Mouse (Mus musculus) gonadal fat pad, adult 2 months (tissue): ENCODE measurements around the gene Jrkl. TPM values are rescaled to one million over a fixed set of nuclear protein-coding genes. Genes with fewer than 3 reads are reported as not detected.

ENCODE experiments used
- DNase-seq: peaks from one replicate; pipeline ENCODE4 v3.0.0-alpha.2; 2012; ENCODE audit warnings: low read depth
- polyA plus RNA-seq: library from polyadenylated mRNA; depleted of rRNA; stranded (reverse); fragments of >200 nt; gene quantifications from 2 replicates; pipeline ENCODE4 v1.2.3, GENCODE M21; 2012; rRNA removed

Jrkl gene
- 1.2 TPM in 2 replicates for polyA plus RNA-seq

DNA sequence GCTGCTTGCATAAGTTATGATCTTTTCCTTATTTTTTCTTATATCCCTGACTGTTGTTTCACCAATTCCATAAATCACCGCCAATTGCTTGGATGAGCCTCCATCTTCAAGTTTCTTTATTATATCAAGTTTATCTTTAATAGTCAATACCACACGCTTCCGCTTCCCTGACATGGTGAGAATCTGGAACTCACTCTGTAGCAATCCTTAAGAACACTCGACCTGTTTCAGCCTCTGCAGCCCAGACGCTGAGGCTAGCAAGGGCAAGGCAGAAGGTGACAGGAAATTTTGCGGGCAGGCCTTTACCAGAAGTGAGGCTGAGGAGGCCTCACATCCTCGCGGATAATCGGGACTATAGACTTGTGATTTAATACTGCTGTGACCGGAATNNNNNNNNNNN is at the start of gene Jrkl:
Gene Jrkl (minus strand): TSS at position 349 of the 400 bp plus-strand sequence.
- no peak for DNase-seq

DNA sequence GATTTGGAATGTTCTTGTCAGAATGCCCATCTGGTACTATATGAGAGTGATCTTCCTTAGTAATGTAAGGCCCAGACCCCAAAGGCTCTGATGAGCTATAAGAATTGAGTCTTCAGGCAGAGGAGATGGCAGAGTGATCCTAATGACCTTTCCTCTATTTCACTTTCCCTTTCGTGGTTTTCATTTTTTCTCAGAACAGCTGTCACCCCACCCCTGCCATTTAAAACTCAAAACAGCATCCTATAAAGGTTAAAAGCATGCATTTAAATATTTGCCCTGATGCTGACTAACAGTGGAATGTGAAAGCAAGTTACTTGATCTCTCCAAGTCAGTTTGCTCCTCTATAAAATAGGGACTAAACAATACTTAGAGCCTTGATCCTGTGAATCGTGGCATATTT is 41.9 kb upstream of the Jrkl start:
- no peak for DNase-seq

DNA sequence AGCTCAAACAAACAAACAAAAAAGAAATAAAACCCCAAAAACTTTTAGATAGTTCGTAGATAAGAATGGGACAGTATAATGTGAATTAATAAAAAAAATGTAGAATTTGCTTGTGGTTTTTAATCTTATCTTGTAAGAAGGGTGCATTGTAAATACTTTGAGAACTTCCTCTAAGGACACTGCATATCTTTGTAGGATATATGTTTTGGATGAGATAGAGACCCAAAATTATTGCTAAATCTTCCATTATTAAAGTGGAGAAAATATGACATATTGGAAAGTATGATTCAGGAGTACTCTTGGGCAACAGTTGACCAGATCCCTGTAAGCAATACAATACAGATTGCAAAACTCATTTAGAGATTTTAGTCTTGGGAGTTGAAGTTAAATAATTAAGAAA is 27.6 kb upstream of the Jrkl start:
- DNase-seq, result no peak

DNA sequence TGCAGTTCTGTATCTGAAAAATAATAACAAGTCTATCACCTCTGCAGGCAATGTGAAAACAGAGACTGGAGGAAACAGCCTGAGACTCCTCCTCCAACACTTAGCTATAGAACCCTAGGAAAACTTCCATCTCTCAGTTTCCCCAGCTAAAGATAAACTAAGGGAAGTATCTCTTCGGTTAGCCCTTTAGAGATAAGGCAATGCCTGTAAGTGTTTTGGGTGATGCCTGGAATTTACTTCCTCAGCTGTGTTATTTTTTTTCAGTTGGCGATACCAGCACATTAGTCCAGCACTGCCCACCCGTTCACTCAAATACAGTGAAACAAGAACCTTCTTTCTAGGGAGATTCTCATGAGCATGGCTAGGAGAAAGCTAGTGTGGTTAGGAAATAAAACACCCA is 15.4 kb upstream of the Jrkl start:
- DNase-seq, result no peak

DNA sequence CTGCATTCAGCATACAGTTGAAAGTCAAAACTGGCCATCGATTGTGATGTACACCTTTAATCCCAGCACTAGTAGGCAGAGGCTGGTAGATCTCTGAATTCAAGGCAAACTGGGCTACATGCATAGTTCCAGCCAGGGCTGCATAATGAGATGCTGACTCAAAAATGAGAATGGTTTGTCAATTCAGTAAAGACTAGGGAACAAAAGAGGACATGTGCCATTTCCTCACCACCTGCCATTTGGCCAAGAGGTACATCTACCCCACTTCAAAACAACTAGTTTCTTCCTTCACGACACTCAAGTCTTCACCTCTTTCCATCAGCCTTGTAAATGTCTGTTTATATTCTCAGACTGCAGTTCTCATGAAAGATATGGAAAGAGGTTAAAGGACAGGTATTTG is 12.5 kb upstream of the Jrkl start:
- no peak for DNase-seq

DNA sequence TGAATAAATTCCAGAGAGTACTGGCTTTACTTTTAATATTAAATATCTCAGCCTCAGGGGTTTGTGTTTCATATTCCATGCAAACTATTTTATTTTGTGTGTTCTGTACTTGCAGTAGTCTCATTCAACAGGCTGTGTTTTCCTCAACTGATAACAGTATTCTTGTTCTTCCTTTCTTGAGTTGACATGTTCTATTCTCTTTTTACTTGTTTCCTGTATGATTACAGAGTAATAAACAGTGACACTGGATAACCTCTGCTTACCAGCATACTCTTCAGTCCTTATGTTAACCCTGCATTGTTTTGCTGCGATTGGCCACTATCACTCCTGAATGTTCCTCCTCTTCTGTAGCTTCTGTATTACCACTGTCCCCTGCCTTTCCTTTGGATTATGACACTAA is 11.1 kb upstream of the Jrkl start:
- DNase-seq, result no peak

DNA sequence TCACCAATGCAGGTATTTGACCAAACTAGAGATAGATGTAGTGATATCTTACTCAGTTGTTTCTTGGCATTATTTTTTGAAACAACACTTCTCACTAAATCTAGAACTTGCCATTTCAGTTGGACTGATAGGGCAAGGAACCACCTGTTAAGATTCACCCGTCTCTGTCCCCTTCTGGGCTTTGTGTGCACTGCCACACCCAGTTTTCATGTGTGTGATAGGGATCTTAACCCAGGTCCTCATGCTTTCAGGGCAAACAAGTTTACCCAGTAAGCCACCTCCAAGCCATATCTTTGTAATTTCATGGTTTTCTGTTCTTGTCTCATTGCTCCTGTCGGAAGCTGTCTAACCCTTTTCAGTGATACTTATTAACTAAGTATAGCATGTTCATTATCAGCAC is 5.6 kb upstream of the Jrkl start:
- DNase-seq, result no peak

DNA sequence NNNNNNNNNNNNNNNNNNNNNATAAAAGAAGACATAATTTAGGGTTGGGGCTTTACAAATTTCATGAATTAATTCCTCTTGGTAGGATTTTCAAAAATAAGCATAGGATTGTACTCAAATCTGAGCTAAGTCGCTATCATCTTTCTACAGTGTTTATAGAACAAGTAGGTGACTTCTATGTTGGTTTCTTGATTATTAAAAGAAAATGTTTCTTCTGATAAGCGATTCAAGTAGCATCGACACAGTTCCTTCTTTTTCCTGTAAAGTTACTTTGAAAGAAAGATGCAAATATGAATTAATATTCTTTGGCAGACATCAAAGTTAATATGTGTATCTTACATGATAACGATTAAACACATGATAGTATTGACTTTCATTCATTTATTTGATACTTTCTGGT is 2.5 kb upstream of the Jrkl start:
- DNase-seq, result no peak

DNA sequence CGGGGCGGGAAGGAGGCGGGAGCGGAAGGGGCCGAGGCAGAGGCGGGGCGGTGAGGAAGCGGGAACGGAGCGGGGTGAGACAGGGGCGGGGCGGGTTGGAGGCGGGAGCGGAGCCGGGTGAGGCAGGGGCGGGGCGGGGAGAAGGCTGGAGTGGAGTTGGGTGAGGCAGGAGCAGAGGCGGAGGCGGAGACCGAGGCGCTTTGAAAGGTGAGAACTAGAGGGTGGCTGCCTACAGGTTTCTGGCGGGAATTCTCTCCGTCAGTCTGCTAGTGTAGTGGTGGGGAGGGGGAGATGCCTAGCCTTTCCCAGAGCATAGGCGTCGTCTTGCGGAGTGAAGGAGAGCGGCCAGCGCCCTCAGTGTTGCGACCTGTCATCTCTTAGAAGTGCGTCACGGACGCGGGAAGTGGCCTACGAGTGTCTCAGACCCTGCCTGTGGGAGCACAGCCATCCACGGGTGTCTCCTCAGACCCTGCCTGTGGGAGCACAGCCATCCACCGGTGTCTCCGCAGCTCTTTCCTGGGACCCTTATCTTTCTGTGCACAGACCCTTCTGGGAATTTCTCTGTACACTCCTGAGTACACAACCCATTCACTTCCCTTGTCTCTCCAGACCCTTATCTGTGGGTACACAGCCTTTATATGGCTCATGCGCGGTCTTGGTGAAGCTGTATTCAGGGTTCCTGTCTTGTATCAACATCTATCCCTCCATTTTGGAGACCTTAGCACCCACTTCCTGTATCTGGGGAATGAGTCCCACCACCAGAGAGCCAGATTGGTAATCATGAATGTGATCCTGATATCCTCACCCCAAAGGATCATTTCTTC is 1.4 kb upstream of the Jrkl start, which contains the start of gene Ccdc82:
Gene Ccdc82 (plus strand): TSS at position 141 of the 824 bp plus-strand sequence.
- DNase-seq, result no peak

DNA sequence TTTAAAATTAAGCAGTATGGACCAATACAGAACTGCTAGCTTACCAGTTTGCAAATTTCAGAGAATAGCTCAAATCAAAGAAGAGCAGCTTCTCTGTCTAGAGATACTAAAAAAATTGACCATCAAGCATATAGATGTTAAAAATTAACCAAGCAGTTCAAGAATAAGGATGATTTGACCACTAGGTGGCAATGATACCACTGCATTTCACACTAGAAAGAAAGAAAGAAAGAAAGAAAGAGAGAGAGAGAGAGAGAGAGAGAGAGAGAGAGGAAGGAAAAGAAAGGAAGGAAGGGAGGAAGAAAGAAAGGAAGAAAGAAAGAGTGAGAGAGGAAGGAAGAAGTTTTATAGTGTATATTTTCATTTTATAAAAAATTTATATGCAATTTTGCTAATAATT is 3.3 kb downstream of the Jrkl start:
- no peak for DNase-seq

DNA sequence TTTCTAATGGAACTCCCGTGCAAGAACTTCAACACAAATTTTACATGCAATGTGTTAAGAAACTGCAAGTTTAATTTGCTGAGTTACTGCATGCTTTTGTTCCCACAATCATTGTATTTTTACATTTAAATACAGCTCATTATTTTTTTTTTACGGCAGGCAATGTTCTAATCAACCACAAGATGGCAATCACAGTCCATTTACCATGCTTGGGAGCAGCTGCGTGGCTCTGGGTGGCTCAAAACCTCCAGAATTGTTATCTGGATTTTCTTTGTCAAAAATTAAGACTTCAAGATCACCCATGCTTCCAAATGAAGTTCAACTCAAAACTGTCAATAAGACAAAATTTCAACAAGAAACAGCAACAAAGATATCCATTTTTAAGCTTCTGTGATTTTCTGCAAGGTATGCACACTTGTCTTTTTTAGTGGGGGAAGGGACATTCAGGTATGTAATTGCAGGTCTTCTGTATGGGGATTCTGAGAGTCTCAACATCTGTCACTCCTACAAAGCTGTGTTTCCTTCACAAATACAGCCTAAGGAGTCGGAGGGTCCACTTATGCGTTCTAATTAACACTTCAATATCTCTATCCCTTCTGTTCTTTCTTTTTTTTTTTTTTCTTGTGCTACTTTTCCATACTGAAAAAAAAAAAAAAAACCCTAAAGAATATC is 13.9 kb downstream of the Jrkl start:
- no peak for DNase-seq

DNA sequence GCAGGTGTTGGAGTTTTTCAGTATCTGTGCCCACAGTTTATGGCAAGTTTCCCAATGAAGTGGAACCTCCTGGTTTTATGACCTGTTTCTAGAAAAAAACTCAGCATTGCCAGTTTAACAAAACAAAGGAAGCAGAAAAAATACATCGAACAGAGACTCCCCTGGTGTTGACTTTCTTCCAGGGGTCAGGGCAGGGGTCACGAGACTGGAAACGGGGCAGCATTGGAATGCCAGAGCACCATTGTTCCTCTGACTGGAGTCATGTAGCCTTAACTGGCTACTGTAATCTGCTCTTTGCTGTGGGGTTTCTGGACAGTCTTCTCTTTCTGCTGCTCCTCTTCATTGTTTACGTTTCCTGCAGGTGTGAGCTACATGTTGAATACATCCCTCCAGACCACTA is 15.1 kb downstream of the Jrkl start:
- no peak for DNase-seq

DNA sequence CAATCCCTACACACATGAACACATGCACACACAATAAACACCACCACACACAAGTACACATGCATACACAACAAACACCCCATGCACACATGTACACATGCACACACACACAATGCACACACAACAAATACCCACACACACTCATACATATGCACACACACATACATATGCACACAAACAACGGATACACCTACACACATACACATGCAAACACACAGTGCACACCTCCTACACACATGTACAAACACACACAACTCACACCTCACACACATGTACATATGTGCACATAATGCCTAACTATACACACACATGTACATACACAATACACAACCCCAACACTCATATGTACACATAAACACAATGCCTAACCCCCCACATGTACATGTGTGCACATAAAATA is 19.8 kb downstream of the Jrkl start:
- no peak for DNase-seq

DNA sequence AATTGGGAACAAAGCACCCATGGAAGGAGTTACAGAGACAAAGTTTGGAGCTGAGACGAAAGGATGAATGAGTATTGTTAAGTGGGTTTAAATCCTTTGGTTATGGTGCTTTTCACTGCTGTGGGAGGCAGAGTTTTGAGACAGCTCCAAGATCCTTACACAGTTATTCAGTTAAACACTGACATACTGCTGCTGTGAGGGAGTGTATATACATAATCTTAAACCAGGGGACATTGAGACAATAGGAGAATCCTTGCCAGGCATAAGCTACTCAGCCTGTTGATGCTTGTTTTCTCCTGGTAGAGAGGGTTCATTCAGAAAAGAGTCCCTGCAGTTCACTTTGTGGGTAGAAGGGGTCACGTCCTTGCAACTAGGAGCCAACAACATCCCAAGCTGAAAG is 39.3 kb downstream of the Jrkl start:
- DNase-seq, result no peak

DNA sequence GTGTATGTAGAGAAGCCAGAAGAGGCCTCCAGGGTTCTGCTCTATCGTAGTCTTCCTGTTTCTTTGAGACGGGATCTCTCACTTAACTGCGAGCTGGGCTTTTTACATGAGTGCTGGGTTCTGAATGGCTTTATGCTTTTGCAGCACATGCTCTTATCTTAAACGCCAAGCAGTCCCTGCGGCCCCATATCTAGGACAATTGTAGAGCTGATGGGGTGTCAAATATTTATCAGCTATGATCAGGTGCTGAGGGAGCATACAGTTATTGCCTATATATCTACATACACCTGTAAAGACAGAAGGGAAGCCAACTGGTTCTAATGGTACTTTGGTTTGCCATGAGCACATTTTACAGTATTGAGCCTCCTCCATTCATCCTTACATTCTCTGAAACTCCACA is 41.9 kb downstream of the Jrkl start:
- DNase-seq, result no peak

DNA sequence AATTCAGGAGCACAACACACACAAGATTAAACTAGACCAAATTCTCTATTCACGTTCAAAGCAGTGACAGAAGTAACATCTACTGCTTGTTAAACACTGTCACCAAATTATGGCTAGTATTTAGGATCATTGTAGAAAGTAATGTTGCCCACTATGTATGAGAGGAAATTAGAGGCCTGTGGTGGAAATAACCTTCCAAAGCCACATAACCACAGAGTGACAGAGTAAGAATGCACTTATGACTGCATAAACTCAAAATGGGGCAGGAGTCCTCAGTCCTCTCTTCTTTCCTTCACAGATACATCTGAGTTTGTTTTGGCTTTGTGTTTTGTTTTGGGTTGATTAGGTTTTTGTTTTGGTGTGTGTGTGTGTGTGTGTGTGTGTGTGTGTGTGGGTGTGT is 42.5 kb downstream of the Jrkl start:
- DNase-seq, result no peak

DNA sequence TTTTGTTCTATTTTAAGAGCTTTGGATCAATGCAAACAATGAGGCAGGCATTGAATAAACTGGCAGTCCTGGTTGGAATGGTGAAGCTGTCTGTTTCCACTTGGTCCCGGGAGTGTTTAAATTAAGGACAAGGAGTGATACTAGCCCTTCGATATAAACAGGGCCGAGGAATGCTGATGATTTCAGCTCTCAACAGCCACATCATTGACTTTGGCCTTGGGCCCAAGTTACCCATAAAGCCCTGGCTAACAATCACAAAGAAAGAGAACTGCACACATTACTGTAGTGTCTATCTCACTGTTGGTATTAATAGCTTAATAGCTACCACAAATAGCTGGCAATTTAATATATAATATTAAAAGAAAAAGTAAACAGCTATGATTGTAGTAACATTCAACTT is 45.5 kb downstream of the Jrkl start:
- DNase-seq, result no peak

DNA sequence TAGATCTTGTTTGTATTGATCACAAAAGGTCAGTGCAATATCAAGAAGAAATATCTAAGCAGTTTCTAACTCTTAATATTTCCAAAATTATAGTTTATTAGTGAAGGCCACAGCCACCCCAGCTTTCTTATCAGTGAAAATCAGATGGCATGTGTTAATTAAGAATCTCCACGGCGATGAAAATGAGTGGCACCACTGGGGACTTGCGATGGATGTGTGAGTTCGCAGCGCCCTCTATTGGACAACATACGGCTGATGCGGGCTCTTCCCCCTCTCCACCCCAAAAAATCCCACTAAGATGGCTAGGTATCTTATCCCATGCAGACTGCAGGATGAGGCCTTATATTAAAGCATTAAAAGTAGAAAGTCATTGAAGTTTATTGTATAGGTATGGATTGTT is 49.9 kb downstream of the Jrkl start:
- no peak for DNase-seq

DNA sequence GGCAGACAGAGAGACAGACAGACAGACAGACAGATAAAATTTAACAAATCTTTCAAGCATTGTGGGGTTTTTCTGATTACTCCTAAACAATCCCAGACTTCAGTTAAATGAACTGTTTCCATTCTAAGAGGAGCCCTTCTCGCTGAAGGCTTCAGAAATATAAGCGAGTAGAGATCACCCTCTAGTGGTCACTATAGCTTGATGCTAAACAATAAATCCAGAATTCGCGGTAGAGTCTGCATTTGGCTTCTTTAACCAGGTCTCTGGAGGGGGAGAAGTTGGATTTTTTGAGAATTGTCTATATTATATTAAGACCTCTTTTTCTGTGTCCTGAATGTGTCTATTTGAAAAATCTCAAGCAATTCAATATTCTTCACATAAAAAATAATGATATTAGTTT is 50.4 kb downstream of the Jrkl start:
- no peak for DNase-seq

DNA sequence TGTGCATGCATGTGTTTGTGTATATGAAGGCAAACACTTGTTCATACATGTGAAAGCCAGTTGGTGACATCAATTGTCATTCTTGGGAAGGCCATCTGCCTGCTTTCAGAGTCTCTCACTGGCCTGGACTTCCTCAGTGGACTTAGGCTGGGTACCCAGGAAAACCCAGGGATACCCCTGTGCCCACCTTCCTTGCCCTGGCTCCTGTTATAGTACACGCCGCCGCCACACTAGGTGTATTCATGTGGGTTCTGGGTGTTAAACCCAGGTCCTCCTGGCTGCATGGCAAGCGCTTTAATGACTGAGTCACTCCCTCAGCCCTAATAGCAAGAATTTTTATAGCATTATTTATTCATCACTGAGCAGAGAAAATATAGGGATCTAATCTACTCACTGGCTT is 51.0 kb downstream of the Jrkl start:
- no peak for DNase-seq
